Mouse (Mus musculus): Measurements from ENCODE around the gene Gnaq. TPM values are rescaled to one million over a fixed set of nuclear protein-coding genes. Genes with fewer than 3 reads are reported as not detected.
"Not testable (repeated sequence)": the region's sequence is repeated elsewhere in the genome, so short reads cannot be mapped to it uniquely, and the experiment has no call there.

Gnaq gene
- polyA plus RNA-seq, 1 experiment from 2014 or later, result 54.1 TPM

DNA sequence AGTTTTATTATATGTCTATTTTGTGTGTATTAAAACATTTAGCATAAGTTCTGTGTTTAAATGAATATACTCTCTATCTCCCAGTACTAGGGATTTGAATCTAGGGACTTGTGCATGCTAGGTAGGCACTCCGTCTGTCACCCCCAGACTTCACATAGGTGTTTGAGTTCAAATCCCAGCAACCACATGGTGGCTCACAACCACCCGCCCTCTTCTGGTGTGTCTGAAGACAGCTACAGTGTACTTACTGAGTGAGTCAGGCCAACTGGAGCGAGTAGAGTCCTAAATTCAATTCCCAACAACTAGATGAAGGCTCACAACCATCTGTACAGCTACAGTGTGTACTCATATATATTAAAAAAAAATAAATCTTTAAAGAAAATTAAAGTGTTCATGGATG lies 21.2 kb downstream of the Gnaq start:
- Histone ChIP-seq H3K4me2 (replicated peaks) (no peak overlapping the region), H3K27me3 (replicated peaks) (no peaks in the 10 kb centered on the region), H3K36me3 (no peaks in the 10 kb centered on the region), H3K4me3 (no peak overlapping the region), H3K27ac (no peak overlapping the region), H3K4me1 (no peaks in the 10 kb centered on the region), H3K9ac (no peak overlapping the region), H3K9me3 (no peaks in the 10 kb centered on the region)
- ATAC-seq (ENCODE audit: low FRiP score, low read depth), result no peak
- 87% methylated on average over 3 of the region's 3 CpGs for WGBS

GRCm38 (mm10) chr19:16154480-16154879 lies 21.8 kb downstream of the Gnaq start:
- no peak overlapping the region for H3K9ac ChIP-seq
- H3K4me2 ChIP-seq (replicated peaks), result no peak overlapping the region
- no peaks in the 10 kb centered on the region for H3K4me1 ChIP-seq
- H3K27ac ChIP-seq, result no peak overlapping the region
- H3K36me3 ChIP-seq, result no peaks in the 10 kb centered on the region
- H3K4me3 ChIP-seq, result no peak overlapping the region
- H3K27me3 ChIP-seq (replicated peaks), result no peaks in the 10 kb centered on the region
- ATAC-seq (ENCODE audit: low FRiP score, low read depth), result no peak
- H3K9me3 ChIP-seq, result no peaks in the 10 kb centered on the region

GRCm38 (mm10) chr19:16157120-16157519 lies 24.5 kb downstream of the Gnaq start:
- Histone ChIP-seq H3K4me2 (replicated peaks) (no peak overlapping the region), H3K4me3 (no peak overlapping the region), H3K27me3 (replicated peaks) (no peaks in the 10 kb centered on the region), H3K9ac (no peak overlapping the region), H3K4me1 (peaks cover 9% of the 10 kb centered on the region; the same call in 1 of the 2 replicates), H3K27ac (no peak overlapping the region), H3K36me3 (no peaks in the 10 kb centered on the region), H3K9me3 (no peaks in the 10 kb centered on the region)
- WGBS, result 97% methylated on average over 7 of the region's 7 CpGs
- no peak for ATAC-seq (ENCODE audit: low FRiP score, low read depth)

DNA sequence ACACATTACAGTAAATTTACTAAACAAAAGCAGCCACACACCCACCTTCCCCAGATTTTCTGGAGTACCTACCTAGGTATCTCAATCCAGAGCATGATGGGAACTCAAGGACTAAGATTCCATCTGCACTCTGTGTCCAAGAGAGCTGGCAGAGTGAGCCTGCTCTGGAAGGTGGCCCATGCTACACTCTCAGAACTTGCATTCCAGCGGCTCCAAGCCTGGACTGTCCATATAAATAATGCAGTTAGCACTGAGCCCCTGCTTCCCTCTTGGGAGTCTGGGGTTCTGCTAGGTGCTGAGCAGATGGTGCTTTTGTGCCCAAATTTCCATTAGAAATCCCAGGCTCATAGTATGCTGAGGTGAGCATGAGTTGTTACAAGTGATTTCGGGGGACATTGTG lies 28.1 kb downstream of the Gnaq start:
- Histone ChIP-seq H3K36me3 (peaks cover 3% of the 10 kb centered on the region), H3K27me3 (replicated peaks) (no peaks in the 10 kb centered on the region), H3K27ac (no peak overlapping the region), H3K4me3 (no peak overlapping the region), H3K9me3 (no peaks in the 10 kb centered on the region), H3K4me1 (peaks cover 9% of the 10 kb centered on the region; the same call in 1 of the 2 replicates), H3K4me2 (replicated peaks) (no peak overlapping the region), H3K9ac (no peak overlapping the region)
- 71% methylated on average over 2 of the region's 2 CpGs for WGBS
- ATAC-seq (ENCODE audit: low FRiP score, low read depth), result peak; percentile 9; the same call in 1 of the 2 replicates

GRCm38 (mm10) chr19:16161222-16161621 lies 28.6 kb downstream of the Gnaq start:
- WGBS, result 71% methylated on average over 2 of the region's 2 CpGs
- H3K4me2 ChIP-seq (replicated peaks), result no peak overlapping the region
- no peaks in the 10 kb centered on the region for H3K27me3 ChIP-seq (replicated peaks)
- peaks cover 9% of the 10 kb centered on the region; the same call in 1 of the 2 replicates for H3K4me1 ChIP-seq
- peak; percentile 48 for ATAC-seq (ENCODE audit: low FRiP score, low read depth)
- H3K27ac ChIP-seq, result no peak overlapping the region
- peaks cover 3% of the 10 kb centered on the region for H3K36me3 ChIP-seq
- H3K4me3 ChIP-seq, result no peak overlapping the region
- H3K9me3 ChIP-seq, result no peaks in the 10 kb centered on the region
- no peak overlapping the region for H3K9ac ChIP-seq

DNA sequence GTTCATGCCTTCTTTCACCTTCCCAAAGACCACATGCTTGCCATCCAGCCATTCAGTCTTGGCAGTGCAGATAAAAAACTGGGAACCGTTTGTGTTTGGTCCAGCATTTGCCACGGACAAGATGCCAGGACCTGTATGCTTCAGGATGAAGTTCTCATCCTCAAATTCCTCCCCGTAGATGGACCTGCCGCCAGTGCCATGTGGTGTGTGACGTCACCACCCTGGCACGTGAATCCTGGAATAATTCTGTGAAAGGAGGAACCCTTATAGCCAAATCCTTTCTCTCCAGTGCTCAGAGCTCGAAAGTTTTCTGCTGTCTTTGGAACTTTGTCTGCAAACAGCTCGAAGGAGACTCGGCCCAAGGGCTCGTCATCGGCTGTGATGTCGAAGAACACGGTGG lies 31.8 kb downstream of the Gnaq start:
- H3K4me2 ChIP-seq (replicated peaks); H3K27me3 ChIP-seq (replicated peaks); ATAC-seq (ENCODE audit: low FRiP score, low read depth); H3K36me3 ChIP-seq; H3K9me3 ChIP-seq; H3K9ac ChIP-seq; H3K27ac ChIP-seq; H3K4me3 ChIP-seq: not testable (repeated sequence)
- peaks cover 31% of the 10 kb centered on the region for H3K4me1 ChIP-seq
- WGBS, result 95% methylated on average over 13 of the region's 13 CpGs

DNA sequence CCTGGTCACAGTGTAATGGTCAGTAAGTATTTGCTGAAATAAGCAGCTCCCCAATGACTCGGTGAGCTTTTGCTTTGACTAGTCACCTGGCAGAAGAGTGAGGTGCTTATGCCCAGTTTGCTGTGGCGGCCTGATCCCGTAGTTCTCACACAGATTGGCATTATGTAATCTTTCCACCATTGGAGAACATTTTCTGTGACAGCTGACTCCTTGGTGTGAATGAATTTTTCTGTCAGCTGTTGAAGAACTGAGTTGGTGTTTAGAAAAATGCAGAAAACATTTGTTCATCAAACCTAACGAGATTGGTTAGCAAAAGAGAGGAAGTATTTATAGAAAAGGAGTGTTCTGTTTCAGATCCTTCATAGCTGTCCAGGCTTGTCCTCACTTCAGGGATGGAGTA lies 34.6 kb downstream of the Gnaq start:
- 88% methylated on average over 4 of the region's 4 CpGs for WGBS
- Histone ChIP-seq H3K4me2 (replicated peaks) (no peak overlapping the region), H3K4me3 (no peak overlapping the region), H3K9ac (no peak overlapping the region), H3K27me3 (replicated peaks) (no peaks in the 10 kb centered on the region), H3K4me1 (peaks cover 29% of the 10 kb centered on the region), H3K27ac (no peak overlapping the region), H3K9me3 (no peaks in the 10 kb centered on the region), H3K36me3 (peaks cover 3% of the 10 kb centered on the region)
- ATAC-seq (ENCODE audit: low FRiP score, low read depth), result no peak

DNA sequence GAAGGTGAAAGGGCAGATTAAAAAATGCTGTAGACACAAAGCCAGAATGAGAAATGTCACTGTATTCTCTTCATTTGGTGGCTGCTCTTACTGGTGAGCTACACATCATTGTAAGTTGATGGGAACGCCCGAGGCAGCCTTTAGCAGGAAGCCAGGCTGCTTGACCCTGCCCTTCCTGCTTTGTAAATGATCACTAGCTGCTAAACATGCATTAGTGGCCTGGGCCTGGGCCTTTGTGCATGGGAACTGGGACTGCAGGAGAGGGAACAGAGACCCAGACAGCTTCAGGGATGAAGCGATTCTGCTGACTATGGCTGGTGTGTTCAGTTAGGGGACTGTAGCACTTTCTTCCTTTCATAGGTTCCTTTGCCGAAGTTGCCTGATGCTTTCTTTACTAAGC lies 35.6 kb downstream of the Gnaq start:
- H3K36me3 ChIP-seq, result peaks cover 3% of the 10 kb centered on the region
- 22% methylated on average over 4 of the region's 4 CpGs for WGBS
- ATAC-seq (ENCODE audit: low FRiP score, low read depth), result peak; percentile 70; the same call in 1 of the 2 replicates
- H3K4me3 ChIP-seq, result no peak overlapping the region
- H3K9ac ChIP-seq, result 0 out of 2 replicates have a peak overlapping the region, but pooled peaks have one; percentile 21
- H3K27me3 ChIP-seq (replicated peaks), result no peaks in the 10 kb centered on the region
- H3K27ac ChIP-seq, result peak overlapping the region; percentile 76
- H3K4me1 ChIP-seq, result peaks cover 29% of the 10 kb centered on the region
- peak overlapping the region; percentile 28 for H3K4me2 ChIP-seq (replicated peaks)
- H3K9me3 ChIP-seq, result no peaks in the 10 kb centered on the region

GRCm38 (mm10) chr19:16168653-16169198 lies 36.1 kb downstream of the Gnaq start:
- peak overlapping the region; percentile 28 for H3K4me2 ChIP-seq (replicated peaks)
- H3K4me3 ChIP-seq, result no peak overlapping the region
- 0 out of 2 replicates have a peak overlapping the region, but pooled peaks have one; percentile 21 for H3K9ac ChIP-seq
- peaks cover 3% of the 10 kb centered on the region for H3K36me3 ChIP-seq
- whole genome bisulfite sequencing, result 42% methylated on average over 4 of the region's 4 CpGs
- peak; percentile 70; the same call in 1 of the 2 replicates for ATAC-seq (ENCODE audit: low FRiP score, low read depth)
- H3K9me3 ChIP-seq, result no peaks in the 10 kb centered on the region
- no peaks in the 10 kb centered on the region for H3K27me3 ChIP-seq (replicated peaks)
- H3K27ac ChIP-seq, result peak overlapping the region; percentile 76; the same call in 1 of the 2 replicates
- H3K4me1 ChIP-seq, result peaks cover 32% of the 10 kb centered on the region

DNA sequence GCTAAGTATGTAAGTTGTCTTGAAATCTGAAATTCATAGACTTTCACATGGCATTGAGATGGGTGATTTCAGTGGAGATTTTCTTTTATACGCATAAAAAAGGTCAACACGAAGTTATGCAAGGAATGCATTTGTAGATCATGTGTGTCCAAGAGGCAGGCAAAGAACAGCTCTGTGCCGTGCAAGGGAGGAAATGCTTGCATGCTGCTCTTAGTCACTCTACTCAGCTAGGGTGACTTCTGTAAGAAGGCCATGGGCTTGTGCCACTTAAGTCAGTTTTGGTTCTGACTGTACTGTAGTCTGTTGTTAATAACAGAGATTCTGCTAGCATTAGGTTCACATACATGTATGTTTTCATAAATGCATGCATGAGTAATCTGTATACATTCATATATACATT lies 38.1 kb downstream of the Gnaq start:
- no peak for ATAC-seq (ENCODE audit: low FRiP score, low read depth)

GRCm38 (mm10) chr19:16173721-16174120 lies 41.1 kb downstream of the Gnaq start:
- WGBS, result 60% methylated on average over 9 of the region's 9 CpGs
- H3K4me3 ChIP-seq, result no peak overlapping the region
- H3K27ac ChIP-seq, result no peak overlapping the region
- no peak overlapping the region for H3K4me2 ChIP-seq (replicated peaks)
- peaks cover 24% of the 10 kb centered on the region for H3K4me1 ChIP-seq
- H3K9ac ChIP-seq, result no peak overlapping the region
- no peak for ATAC-seq (ENCODE audit: low FRiP score, low read depth)
- no peaks in the 10 kb centered on the region for H3K9me3 ChIP-seq
- no peaks in the 10 kb centered on the region for H3K36me3 ChIP-seq
- no peaks in the 10 kb centered on the region for H3K27me3 ChIP-seq (replicated peaks)

More for the DNA sequence above, 38.1 kb downstream of the Gnaq start:
- H3K4me2 ChIP-seq (replicated peaks), result no peak overlapping the region
- no peak overlapping the region for H3K4me3 ChIP-seq
- no peak overlapping the region for H3K27ac ChIP-seq
- no peaks in the 10 kb centered on the region for H3K9me3 ChIP-seq
- peaks cover 34% of the 10 kb centered on the region for H3K4me1 ChIP-seq
- H3K27me3 ChIP-seq (replicated peaks), result no peaks in the 10 kb centered on the region
- 80% methylated on average over 3 of the region's 3 CpGs for WGBS
- H3K9ac ChIP-seq, result no peak overlapping the region
- no peaks in the 10 kb centered on the region for H3K36me3 ChIP-seq

- no peaks in the 10 kb centered on the region for H3K36me3 ChIP-seq
- H3K4me3 ChIP-seq, result no peak overlapping the region
- H3K4me2 ChIP-seq (replicated peaks), result no peak overlapping the region
- no peak overlapping the region for H3K9ac ChIP-seq
- WGBS, result 68% methylated on average over 5 of the region's 5 CpGs
- no peak overlapping the region for H3K27ac ChIP-seq
- no peaks in the 10 kb centered on the region for H3K9me3 ChIP-seq
- no peak for ATAC-seq (ENCODE audit: low FRiP score, low read depth)
- no peaks in the 10 kb centered on the region for H3K27me3 ChIP-seq (replicated peaks)
- H3K4me1 ChIP-seq, result peaks cover 17% of the 10 kb centered on the region
Measured at GRCm38 (mm10) chr19:16176426-16176825, 43.8 kb downstream of the Gnaq start.

DNA sequence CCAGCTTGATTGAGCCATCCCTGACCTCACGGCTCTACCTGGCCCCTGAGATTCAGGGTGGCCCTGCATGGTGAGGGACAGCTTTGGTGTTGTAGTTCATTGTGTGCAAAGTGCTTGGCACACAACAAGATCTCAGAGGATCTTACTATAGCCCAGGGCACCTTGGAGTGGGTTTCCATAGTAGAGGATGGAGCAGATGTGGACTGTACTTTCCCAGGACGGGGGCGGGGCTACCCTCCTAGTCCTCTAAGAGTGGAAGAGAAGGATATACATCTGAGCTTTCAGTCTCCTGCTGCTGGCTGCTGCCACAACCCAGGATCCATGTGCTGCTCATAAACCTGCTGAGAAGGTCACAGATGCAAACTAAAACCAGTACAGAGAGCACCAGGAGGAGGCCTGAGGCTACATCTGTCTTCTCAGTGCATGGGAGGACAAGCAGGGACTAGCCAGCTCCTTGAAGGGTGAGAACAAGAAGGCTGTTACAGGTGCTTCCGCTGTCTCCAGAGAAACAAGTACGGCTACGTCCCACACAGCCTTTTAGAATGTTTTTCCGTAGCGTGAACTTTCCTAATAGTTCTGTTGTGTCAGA lies 44.6 kb downstream of the Gnaq start:
- Histone ChIP-seq H3K9me3 (no peaks in the 10 kb centered on the region), H3K4me1 (peaks cover 22% of the 10 kb centered on the region), H3K4me3 (no peak overlapping the region), H3K36me3 (no peaks in the 10 kb centered on the region), H3K27me3 (replicated peaks) (no peaks in the 10 kb centered on the region), H3K27ac (no peak overlapping the region), H3K4me2 (replicated peaks) (no peak overlapping the region), H3K9ac (no peak overlapping the region)
- WGBS, result 88% methylated on average over 8 of the region's 8 CpGs
- peak; percentile 44; the same call in 1 of the 2 replicates for ATAC-seq (ENCODE audit: low FRiP score, low read depth)

Measured in neural tube, embryonic 12.5 days (tissue).